Mouse (Mus musculus) MEL (cell line): Measurements from ENCODE around the gene Fancc. TPM values are rescaled to one million over a fixed set of nuclear protein-coding genes. Genes with fewer than 3 reads are reported as not detected.

ENCODE experiments used
- DNase-seq: peaks from one replicate; pipeline ENCODE4 v3.0.0; 2011; ENCODE audit warnings: low read depth, low spot score
- H3K27ac ChIP-seq: 2 replicates; pipeline ENCODE4 v1.5.1; 2012; ENCODE audit warnings: low read depth, mild to moderate bottlenecking, control low read depth, low read length, moderate library complexity; ENCODE audit not compliant: control insufficient read depth
- H3K27me3 ChIP-seq, 2 experiments: fragments of 150-350 bp in 1 of 2; sonication (generic) in 1 of 2; 2 replicates each; pipeline ENCODE4 v1.6.1; 2012; ENCODE audit warnings: low read length in 2 of 2, mild to moderate bottlenecking in 2 of 2, improper control_type of control experiment in 1 of 2, moderate library complexity in 1 of 2; ENCODE audit not compliant: insufficient read depth in 2 of 2, control insufficient read depth in 1 of 2
- H3K36me3 ChIP-seq, 2 experiments: 2 replicates each; pipeline ENCODE4 v1.6.1; 2012 to 2014; ENCODE audit warnings: low read length in 2 of 2, improper control_type of control experiment in 1 of 2, inconsistent platforms in 1 of 2, mild to moderate bottlenecking in 1 of 2; ENCODE audit not compliant: insufficient read depth in 2 of 2, control insufficient read depth in 1 of 2
- H3K4me1 ChIP-seq, 2 experiments: fragments of 150-350 bp in 1 of 2; sonication (generic) in 1 of 2; 2 replicates each; pipeline ENCODE4 v1.6.1; 2012; ENCODE audit warnings: low read length in 2 of 2, improper control_type of control experiment in 1 of 2, mild to moderate bottlenecking in 1 of 2; ENCODE audit not compliant: insufficient read depth in 2 of 2, control insufficient read depth in 1 of 2
- H3K4me3 ChIP-seq, 2 experiments: fragments of 150-350 bp in 1 of 2; sonication (generic) in 1 of 2; 2 replicates each; pipeline ENCODE4 v1.5.1; 2012; ENCODE audit warnings: low read depth in 2 of 2, low read length in 2 of 2, mild to moderate bottlenecking in 2 of 2, moderate library complexity in 2 of 2, control low read depth in 1 of 2, improper control_type of control experiment in 1 of 2; ENCODE audit not compliant: control insufficient read depth in 1 of 2, insufficient read depth in 1 of 2
- H3K79me2 ChIP-seq: 2 replicates; pipeline ENCODE4 v1.6.1; 2012; ENCODE audit warnings: mild to moderate bottlenecking, low read length, moderate library complexity; ENCODE audit not compliant: control insufficient read depth, poor library complexity, insufficient read depth
- H3K9ac ChIP-seq: 2 replicates; pipeline ENCODE4 v1.6.1; 2012; ENCODE audit warnings: low read depth, mild to moderate bottlenecking, control low read depth, low read length, moderate library complexity; ENCODE audit not compliant: control insufficient read depth, poor library complexity, severe bottlenecking
- H3K9me3 ChIP-seq: fragments of 150-350 bp; sonication (generic); replicated peaks from 2 replicates; pipeline ENCODE4 v1.6.1; 2012; ENCODE audit warnings: mild to moderate bottlenecking, low read length, improper control_type of control experiment, moderate library complexity; ENCODE audit not compliant: insufficient read depth
- BHLHE40 ChIP-seq: IDR thresholded peaks from 2 replicates; pipeline ENCODE4 v1.6.1; 2012; ENCODE audit warnings: low read depth, mild to moderate bottlenecking, inconsistent platforms, low read length, improper control_type of control experiment, borderline replicate concordance
- E2F4 ChIP-seq: IDR thresholded peaks from 2 replicates; pipeline ENCODE4 v1.6.1; 2011; ENCODE audit warnings: low read depth, low read length, improper control_type of control experiment, borderline replicate concordance
- EP300 ChIP-seq, 2 experiments: IDR thresholded peaks; 2 replicates each; pipeline ENCODE4 v1.6.1; 2011; ENCODE audit warnings: improper control_type of control experiment in 2 of 2, low read length in 2 of 2, low read depth in 1 of 2, mild to moderate bottlenecking in 1 of 2
- ETS1 ChIP-seq: IDR thresholded peaks from 2 replicates; pipeline ENCODE4 v1.6.1; 2012; ENCODE audit warnings: low read depth, mild to moderate bottlenecking, inconsistent platforms, low read length, improper control_type of control experiment, moderate library complexity
- GATA1 ChIP-seq: IDR thresholded peaks from 2 replicates; pipeline ENCODE4 v1.6.1; 2011; ENCODE audit warnings: low read depth, low read length, improper control_type of control experiment
- HCFC1 ChIP-seq: IDR thresholded peaks from 2 replicates; pipeline ENCODE4 v1.6.1; 2012; ENCODE audit warnings: low read depth, mild to moderate bottlenecking, inconsistent platforms, low read length, improper control_type of control experiment, moderate library complexity
- KAT2A ChIP-seq: conservative IDR thresholded peaks from 2 replicates; pipeline ENCODE4 v1.6.1; 2012; ENCODE audit warnings: low read depth, low read length, improper control_type of control experiment, inconsistent platforms
- MAFK ChIP-seq: IDR thresholded peaks from 2 replicates; pipeline ENCODE4 v1.6.1; 2011; ENCODE audit warnings: low read depth, mild to moderate bottlenecking, low read length, improper control_type of control experiment, borderline replicate concordance
- MAX ChIP-seq: IDR thresholded peaks from 2 replicates; pipeline ENCODE4 v1.6.1; 2011; ENCODE audit warnings: low read length, improper control_type of control experiment
- MAZ ChIP-seq: IDR thresholded peaks from 2 replicates; pipeline ENCODE4 v1.6.1; 2012; ENCODE audit warnings: low read depth, mild to moderate bottlenecking, inconsistent platforms, low read length, improper control_type of control experiment
- NELFE ChIP-seq: IDR thresholded peaks from 2 replicates; pipeline ENCODE4 v1.6.1; 2011; ENCODE audit warnings: low read depth, low read length, improper control_type of control experiment
- POLR2AphosphoS2 ChIP-seq: IDR thresholded peaks from 2 replicates; pipeline ENCODE4 v1.6.1; 2011; ENCODE audit warnings: low read length, improper control_type of control experiment
- RAD21 ChIP-seq: IDR thresholded peaks from 2 replicates; pipeline ENCODE4 v1.6.1; 2011; ENCODE audit warnings: mild to moderate bottlenecking, low read depth, low read length, improper control_type of control experiment
- RCOR1 ChIP-seq: IDR thresholded peaks from 2 replicates; pipeline ENCODE4 v1.6.1; 2012; ENCODE audit warnings: low read depth, mild to moderate bottlenecking, inconsistent platforms, low read length, improper control_type of control experiment
- SIN3A ChIP-seq: IDR thresholded peaks from 2 replicates; pipeline ENCODE4 v1.6.1; 2012; ENCODE audit warnings: low read length, improper control_type of control experiment, inconsistent platforms
- TAL1 ChIP-seq: IDR thresholded peaks from 2 replicates; pipeline ENCODE4 v1.6.1; 2012; ENCODE audit warnings: mild to moderate bottlenecking, inconsistent platforms, low read length, moderate library complexity, mixed read lengths
- TBP ChIP-seq: IDR thresholded peaks from 2 replicates; pipeline ENCODE4 v1.8.0; 2011; ENCODE audit warnings: low read depth, low read length, improper control_type of control experiment
- UBTF ChIP-seq: IDR thresholded peaks from 2 replicates; pipeline ENCODE4 v1.6.1; 2012; ENCODE audit warnings: low read depth, mild to moderate bottlenecking, inconsistent platforms, low read length, improper control_type of control experiment, moderate library complexity, borderline replicate concordance; ENCODE audit not compliant: insufficient read depth
- USF1 ChIP-seq: IDR thresholded peaks from 2 replicates; pipeline ENCODE4 v1.6.1; 2014; ENCODE audit warnings: low read depth, mild to moderate bottlenecking, inconsistent platforms, low read length, improper control_type of control experiment, moderate library complexity
- ZC3H11A ChIP-seq: IDR thresholded peaks from 2 replicates; pipeline ENCODE4 v1.6.1; 2012; ENCODE audit warnings: low read depth, mild to moderate bottlenecking, inconsistent platforms, low read length, improper control_type of control experiment
- ZKSCAN1 ChIP-seq: IDR thresholded peaks from 2 replicates; pipeline ENCODE4 v1.6.1; 2012; ENCODE audit warnings: low read depth, mild to moderate bottlenecking, inconsistent platforms, low read length, improper control_type of control experiment, moderate library complexity
- ZMIZ1 ChIP-seq: IDR thresholded peaks from 2 replicates; pipeline ENCODE4 v1.6.1; 2012; ENCODE audit warnings: low read depth, mild to moderate bottlenecking, inconsistent platforms, low read length, improper control_type of control experiment, moderate library complexity
- polyA plus RNA-seq, 2 experiments: library from polyadenylated mRNA; stranded (reverse) in 1 of 2; unstranded in 1 of 2; fragments of >175 nt in 1 of 2; fragments of >200 nt in 1 of 2; gene quantifications; 2 replicates each; pipeline versions ENCODE4 v1.2.1 to v1.2.4; 2012; ENCODE audit warnings: low replicate concordance in 2 of 2, low read depth in 1 of 2; ENCODE audit not compliant: insufficient read length in 2 of 2, insufficient read depth in 1 of 2, missing spikeins in 1 of 2
- total RNA-seq: library from RNA; depleted of rRNA; stranded (reverse); fragments of 300-350 nt; gene quantifications from 2 replicates; pipeline ENCODE4 v1.2.3, GENCODE M21; 2012

Gene Fancc
- total and polyA plus RNA-seq, 3 experiments = 4.0 to 5.5 TPM; not detected in 1

DNA sequence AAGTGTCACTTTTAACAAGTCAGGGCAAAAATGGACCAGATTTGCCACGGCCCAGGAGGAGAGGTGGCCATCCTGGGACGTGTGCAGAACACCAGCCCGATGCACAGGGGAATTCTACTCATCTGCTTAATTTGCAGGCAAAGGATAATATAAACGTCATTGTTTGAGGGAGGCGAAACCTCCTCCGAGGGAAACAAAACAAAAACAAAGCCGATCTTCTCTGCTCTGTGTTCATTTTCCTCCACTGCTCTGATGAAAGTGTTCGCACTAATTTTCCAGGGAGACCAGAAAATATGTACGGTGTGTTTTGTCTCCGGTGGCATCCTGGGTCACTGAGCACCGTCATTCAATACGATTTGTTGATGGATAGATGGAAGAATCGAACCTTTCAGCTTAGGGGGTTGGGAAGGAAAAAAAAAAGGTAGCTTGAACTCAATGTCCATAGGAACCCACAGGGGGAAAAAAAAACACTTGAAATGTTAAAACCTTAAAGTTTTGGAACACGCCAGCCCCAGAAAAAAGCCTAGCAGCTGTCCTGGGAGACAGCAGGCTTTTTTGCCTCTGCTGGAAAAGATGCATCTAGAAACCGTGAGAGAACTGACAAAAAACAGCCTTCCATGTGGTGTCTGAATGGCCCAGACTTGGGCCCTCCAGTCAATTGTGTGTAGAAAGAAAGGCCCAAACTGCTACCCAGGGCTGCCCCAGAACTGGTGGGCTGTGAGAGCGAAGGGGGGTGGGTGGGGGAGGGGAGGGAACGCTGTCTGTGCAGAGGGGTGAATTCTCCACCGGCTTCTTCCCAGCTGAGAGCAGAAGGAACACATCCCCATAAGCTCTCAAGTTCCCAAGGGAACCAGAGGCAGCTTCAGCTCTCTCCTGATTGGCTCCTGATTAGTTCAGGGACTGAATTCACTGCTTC lies 10.0 kb downstream of the Fancc start:
- Histone ChIP-seq H3K4me1 (no peaks in the 10 kb centered on the region), H3K4me3 (no peak overlapping the region), H3K9me3 (no peaks in the 10 kb centered on the region), H3K27me3 (peaks cover 4 to 6% of the 10 kb centered on the region in 2 experiments), H3K79me2 (no peaks in the 10 kb centered on the region), H3K9ac (no peak overlapping the region), H3K27ac (no peak overlapping the region), H3K36me3 (no peaks in the 10 kb centered on the region)
- no peak for DNase-seq
- TF ChIP-seq TBP = no peak
- TF ChIP-seq RCOR1 = no peak
- TF ChIP-seq MAX = no peak
- no peak for TF ChIP-seq UBTF
- no peak for TF ChIP-seq ZMIZ1
- TF ChIP-seq ETS1 = no peak
- TF ChIP-seq POLR2AphosphoS2 = no peak
- TF ChIP-seq NELFE = no peak
- TF ChIP-seq RAD21 = no peak
- TF ChIP-seq HCFC1 = no peak
- TF ChIP-seq E2F4 = no peak
- no peak for TF ChIP-seq BHLHE40
- TF ChIP-seq ZC3H11A = no peak
- TF ChIP-seq ZKSCAN1 = no peak
- no peak for TF ChIP-seq GATA1
- TF ChIP-seq MAZ = no peak
- TF ChIP-seq MAFK = no peak
- no peak for TF ChIP-seq USF1
- TF ChIP-seq TAL1 = no peak

DNA sequence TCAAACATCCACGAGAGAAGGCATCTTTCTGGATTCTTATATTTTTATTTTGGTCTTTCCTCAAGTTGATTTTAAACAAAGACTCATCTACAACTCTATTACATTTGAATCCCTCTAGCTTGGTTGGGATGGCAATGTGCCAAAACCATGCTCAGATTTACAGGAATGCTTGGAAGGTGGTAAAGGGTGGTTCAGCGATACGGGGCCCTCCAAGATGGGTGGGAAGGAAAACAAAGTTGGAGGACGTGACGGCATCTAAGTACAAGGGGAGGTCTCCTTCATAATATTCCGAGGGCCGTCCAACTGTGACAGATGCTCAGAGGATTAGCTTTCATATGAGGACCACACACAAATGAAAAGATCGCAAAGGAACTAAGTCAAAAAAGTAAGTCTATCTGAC lies 21.7 kb downstream of the Fancc start:
- Histone ChIP-seq H3K27ac (no peak overlapping the region), H3K9me3 (no peaks in the 10 kb centered on the region), H3K4me1 (no peaks in the 10 kb centered on the region), H3K79me2 (no peaks in the 10 kb centered on the region), H3K27me3 (peaks cover 2 to 5% of the 10 kb centered on the region in 2 experiments; a peak in 1 of 4 replicates), H3K9ac (no peak overlapping the region), H3K4me3 (no peak overlapping the region), H3K36me3 (no peaks in the 10 kb centered on the region)
- TF ChIP-seq MAX (no peak), MAFK (no peak), BHLHE40 (no peak), KAT2A (no peak), USF1 (no peak), EP300 (IDR thresholded peaks at IDR 0.05; ENCODE audit: low read depth in 1 of 2, low read length in 2 of 2) (no peak), NELFE (no peak), SIN3A (no peak)
- DNase-seq = no peak
